Mouse (Mus musculus) forebrain, embryonic 12.5 days (tissue): ENCODE data around the gene Mrpl44. TPM values are rescaled to one million over a fixed set of nuclear protein-coding genes. Genes with fewer than 3 reads are reported as not detected.

Experiments
- ATAC-seq: fragments of 200-750 bp; cut with Nextera tagmentation; 2 replicates; pipeline ENCODE4 v1.8.0; 2017; ENCODE audit warnings: moderate TSS enrichment; ENCODE audit not compliant: low FRiP score
- H3K27ac ChIP-seq: fragments of 300-500 bp; sonication (generic); 2 replicates; pipeline ENCODE4 v1.5.1; 2016; ENCODE audit warnings: mild to moderate bottlenecking
- H3K27me3 ChIP-seq: fragments of 300-500 bp; sonication (generic); 2 replicates; pipeline ENCODE4 v1.6.1; 2016; ENCODE audit warnings: mild to moderate bottlenecking
- H3K36me3 ChIP-seq: fragments of 300-500 bp; sonication (generic); replicated peaks from 2 replicates; pipeline ENCODE4 v1.6.1; 2016; ENCODE audit warnings: mild to moderate bottlenecking
- H3K4me1 ChIP-seq: fragments of 300-500 bp; sonication (generic); 2 replicates; pipeline ENCODE4 v1.6.1; 2016
- H3K4me2 ChIP-seq: fragments of 300-500 bp; sonication (generic); 2 replicates; pipeline ENCODE4 v1.6.1; 2016; ENCODE audit warnings: mild to moderate bottlenecking, moderate library complexity
- H3K4me3 ChIP-seq: fragments of 300-500 bp; sonication (generic); replicated peaks from 2 replicates; pipeline ENCODE4 v1.5.1; 2016; ENCODE audit warnings: mild to moderate bottlenecking
- H3K9ac ChIP-seq: fragments of 300-500 bp; sonication (generic); 2 replicates; pipeline ENCODE4 v1.6.1; 2016; ENCODE audit warnings: mild to moderate bottlenecking
- H3K9me3 ChIP-seq: fragments of 300-500 bp; sonication (generic); 2 replicates; pipeline ENCODE4 v1.6.1; 2016
- WGBS: fragments of 180-500 bp; shearing (Covaris S2); methylation state at CpG from one replicate; pipeline ENCODE4 v1.1.7; 2016; 5-methylcytosine and 5-hydroxymethylcytosine counted together
- polyA plus RNA-seq: library from polyadenylated mRNA; unstranded; fragments of >200 nt; fragmentation: Nextera tagmentation; extraction: Ambion mirVana; gene quantifications from 2 replicates; pipeline ENCODE4 v1.2.1, GENCODE M21; 2016

The Mrpl44 gene
- polyA plus RNA-seq, 1 experiment from 2014 or later: 51.0 TPM

- no peak overlapping the region for H3K27ac ChIP-seq
- no peak overlapping the region for H3K9ac ChIP-seq
- H3K36me3 ChIP-seq: no peaks in the 10 kb centered on the region
- no peaks in the 10 kb centered on the region for H3K27me3 ChIP-seq
- H3K4me3 ChIP-seq: no peak overlapping the region
- H3K9me3 ChIP-seq: no peaks in the 10 kb centered on the region
- H3K4me2 ChIP-seq: no peak overlapping the region
- ATAC-seq: no peak
- 95% methylated on average over 3 of the region's 3 CpGs for WGBS
- H3K4me1 ChIP-seq: peaks cover 8% of the 10 kb centered on the region
Measured at GRCm38 (mm10) chr1:79754936-79755335, 20.9 kb upstream of the Mrpl44 start.

- ATAC-seq: no peak
- Histone ChIP-seq H3K36me3 (no peaks in the 10 kb centered on the region), H3K9me3 (no peaks in the 10 kb centered on the region), H3K27ac (no peak overlapping the region), H3K9ac (no peak overlapping the region), H3K4me1 (peaks cover 11% of the 10 kb centered on the region), H3K4me3 (no peak overlapping the region), H3K27me3 (no peaks in the 10 kb centered on the region), H3K4me2 (no peak overlapping the region)
- WGBS: 73% methylated on average over 2 of the region's 2 CpGs
Measured at GRCm38 (mm10) chr1:79755376-79755775, 20.4 kb upstream of the Mrpl44 start.

- no peak for ATAC-seq
- Histone ChIP-seq H3K27ac (no peak overlapping the region), H3K36me3 (no peaks in the 10 kb centered on the region), H3K27me3 (no peaks in the 10 kb centered on the region), H3K4me2 (no peak overlapping the region), H3K9ac (no peak overlapping the region), H3K9me3 (no peaks in the 10 kb centered on the region), H3K4me1 (peaks cover 18% of the 10 kb centered on the region), H3K4me3 (no peak overlapping the region)
- WGBS: 91% methylated on average over 5 of the region's 5 CpGs
Measured at GRCm38 (mm10) chr1:79756417-79756816, 19.4 kb upstream of the Mrpl44 start.

GRCm38 (mm10) chr1:79757161-79757560 lies 18.7 kb upstream of the Mrpl44 start:
- no peak overlapping the region for H3K27ac ChIP-seq
- H3K4me1 ChIP-seq: peaks cover 18% of the 10 kb centered on the region
- no peaks in the 10 kb centered on the region for H3K36me3 ChIP-seq
- no peaks in the 10 kb centered on the region for H3K9me3 ChIP-seq
- H3K9ac ChIP-seq: no peak overlapping the region
- H3K4me3 ChIP-seq: no peak overlapping the region
- H3K4me2 ChIP-seq: no peak overlapping the region
- ATAC-seq: no peak
- 84% methylated on average over 7 of the region's 7 CpGs for whole genome bisulfite sequencing
- no peaks in the 10 kb centered on the region for H3K27me3 ChIP-seq

GRCm38 (mm10) chr1:79757597-79757996 lies 18.2 kb upstream of the Mrpl44 start:
- no peaks in the 10 kb centered on the region for H3K36me3 ChIP-seq
- 80% methylated on average over 4 of the region's 4 CpGs for WGBS
- no peak overlapping the region for H3K27ac ChIP-seq
- no peaks in the 10 kb centered on the region for H3K9me3 ChIP-seq
- H3K4me2 ChIP-seq: no peak overlapping the region
- ATAC-seq: no peak
- no peak overlapping the region for H3K4me3 ChIP-seq
- peaks cover 18% of the 10 kb centered on the region for H3K4me1 ChIP-seq
- no peaks in the 10 kb centered on the region for H3K27me3 ChIP-seq
- H3K9ac ChIP-seq: no peak overlapping the region

- no peaks in the 10 kb centered on the region for H3K36me3 ChIP-seq
- no peaks in the 10 kb centered on the region for H3K9me3 ChIP-seq
- 56% methylated on average over 2 of the region's 2 CpGs for WGBS
- ATAC-seq: no peak
- peaks cover 18% of the 10 kb centered on the region for H3K4me1 ChIP-seq
- H3K4me2 ChIP-seq: no peak overlapping the region
- H3K27ac ChIP-seq: no peak overlapping the region
- H3K27me3 ChIP-seq: peaks cover 4% of the 10 kb centered on the region; the same call in 1 of the 2 replicates
- no peak overlapping the region for H3K4me3 ChIP-seq
- H3K9ac ChIP-seq: no peak overlapping the region
Measured at GRCm38 (mm10) chr1:79759006-79759405, 16.8 kb upstream of the Mrpl44 start.

- no peaks in the 10 kb centered on the region for H3K9me3 ChIP-seq
- no peak for ATAC-seq
- H3K27me3 ChIP-seq: peaks cover 4% of the 10 kb centered on the region; the same call in 1 of the 2 replicates
- H3K9ac ChIP-seq: no peak overlapping the region
- H3K36me3 ChIP-seq: no peaks in the 10 kb centered on the region
- peak overlapping the region; percentile 35 for H3K4me2 ChIP-seq
- WGBS: 60% methylated on average over 5 of the region's 5 CpGs
- H3K27ac ChIP-seq: no peak overlapping the region
- no peak overlapping the region for H3K4me3 ChIP-seq
- peaks cover 18% of the 10 kb centered on the region for H3K4me1 ChIP-seq
Measured at GRCm38 (mm10) chr1:79759436-79759972, 16.3 kb upstream of the Mrpl44 start.

GRCm38 (mm10) chr1:79760656-79761055 lies 15.2 kb upstream of the Mrpl44 start:
- Histone ChIP-seq H3K4me1 (peaks cover 18% of the 10 kb centered on the region), H3K27ac (no peak overlapping the region), H3K36me3 (no peaks in the 10 kb centered on the region), H3K4me3 (peak overlapping the region; percentile 81), H3K4me2 (peak overlapping the region; percentile 84), H3K9me3 (no peaks in the 10 kb centered on the region), H3K9ac (peak overlapping the region; percentile 83), H3K27me3 (peaks cover 4% of the 10 kb centered on the region; the same call in 1 of the 2 replicates)
- WGBS: 9% methylated on average over 11 of the region's 11 CpGs
- ATAC-seq: peak; percentile 12

- no peaks in the 10 kb centered on the region for H3K36me3 ChIP-seq
- under 1% methylated on average over 65 of the region's 65 CpGs for WGBS
- peak overlapping the region; percentile 84 for H3K4me2 ChIP-seq
- H3K4me3 ChIP-seq: peak overlapping the region; percentile 81
- H3K9me3 ChIP-seq: no peaks in the 10 kb centered on the region
- H3K4me1 ChIP-seq: peaks cover 18% of the 10 kb centered on the region
- H3K27me3 ChIP-seq: peaks cover 4% of the 10 kb centered on the region; the same call in 1 of the 2 replicates
- peak overlapping the region; percentile 31; the same call in 1 of the 2 replicates for H3K27ac ChIP-seq
- ATAC-seq: peak; percentile 97
- peak overlapping the region; percentile 83 for H3K9ac ChIP-seq
Measured at GRCm38 (mm10) chr1:79761106-79761916, 14.5 kb upstream of the Mrpl44 start.

GRCm38 (mm10) chr1:79761917-79762271 lies 13.9 kb upstream of the Mrpl44 start:
- H3K4me2 ChIP-seq: peak overlapping the region; percentile 84
- H3K4me3 ChIP-seq: peak overlapping the region; percentile 81
- no peak; the same call in none of the 2 replicates for ATAC-seq
- peaks cover 18% of the 10 kb centered on the region for H3K4me1 ChIP-seq
- no peaks in the 10 kb centered on the region for H3K9me3 ChIP-seq
- 0% methylated on average over 6 of the region's 6 CpGs for WGBS
- no peak overlapping the region for H3K27ac ChIP-seq
- H3K9ac ChIP-seq: peak overlapping the region; percentile 83; the same call in 1 of the 2 replicates
- H3K27me3 ChIP-seq: peaks cover 4% of the 10 kb centered on the region; the same call in 1 of the 2 replicates
- H3K36me3 ChIP-seq: no peaks in the 10 kb centered on the region

- Histone ChIP-seq H3K27me3 (peaks cover 4% of the 10 kb centered on the region; the same call in 1 of the 2 replicates), H3K4me3 (peak overlapping the region; percentile 81; the same call in 1 of the 2 replicates), H3K36me3 (no peaks in the 10 kb centered on the region), H3K9ac (no peak overlapping the region), H3K4me1 (peaks cover 18% of the 10 kb centered on the region), H3K9me3 (no peaks in the 10 kb centered on the region), H3K4me2 (peak overlapping the region; percentile 84), H3K27ac (no peak overlapping the region)
- no peak for ATAC-seq
- 67% methylated on average over 16 of the region's 16 CpGs for WGBS
Measured at GRCm38 (mm10) chr1:79762282-79763250, 13.3 kb upstream of the Mrpl44 start.

- H3K4me1 ChIP-seq: peaks cover 15% of the 10 kb centered on the region
- no peak for ATAC-seq
- WGBS: 91% methylated on average over 2 of the region's 2 CpGs
Measured at GRCm38 (mm10) chr1:79764031-79764430, 11.8 kb upstream of the Mrpl44 start.

More at GRCm38 (mm10) chr1:79764031-79764430, 11.8 kb upstream of the Mrpl44 start:
- no peak overlapping the region for H3K4me2 ChIP-seq
- H3K36me3 ChIP-seq: no peaks in the 10 kb centered on the region
- H3K9me3 ChIP-seq: no peaks in the 10 kb centered on the region
- H3K27me3 ChIP-seq: peaks cover 4% of the 10 kb centered on the region; the same call in 1 of the 2 replicates
- H3K27ac ChIP-seq: no peak overlapping the region
- H3K4me3 ChIP-seq: no peak overlapping the region
- H3K9ac ChIP-seq: no peak overlapping the region
